Comparison of ENCODE assay signal across 8 mouse cellular contexts in genomic region chr7:45523678-45524170, GRCm38 (mm10). TPM values are rescaled to one million over a fixed set of nuclear protein-coding genes. Genes with fewer than 3 reads are reported as not detected.
A peak's percentile ranks its signal among the peaks of the same experiment; 100 is the strongest.
DNase-seq lines count a peak whose midpoint lies in the region; ATAC-seq and TF ChIP-seq lines count a peak whose summit lies in the region.
"Had no signal": no experiment of that assay in that cellular context is flagged by ENCODE, and none has a peak within 500 bp of the region (broad histone marks: within the 10 kb centered on the region; RNA-seq: fewer than 3 reads in every experiment).

No protein-coding gene starts in this region.

- H3K9me3 ChIP-seq in G1E (replicated peaks) = no peaks in the 10 kb centered on the region
- H3K9me3 ChIP-seq in heart, embryonic 16.5 days (replicated peaks; ENCODE audit: control insufficient read depth, low read length) = no peaks in the 10 kb centered on the region
- H3K9me3 ChIP-seq in liver, embryonic 13.5 days (replicated peaks) = no peaks in the 10 kb centered on the region

- ATAC-seq in G1E (ENCODE audit: extremely low read depth, insufficient number of reproducible peaks, low FRiP score, poor library complexity, severe bottlenecking) = no peak
- no peak for ATAC-seq in heart, embryonic 16.5 days (replicated peaks; ENCODE audit: extremely low read depth, insufficient read depth, low FRiP score)
- ATAC-seq in liver, embryonic 13.5 days (ENCODE audit: low read depth) = no peak

- H3K9ac ChIP-seq in heart, embryonic 16.5 days (ENCODE audit: low read length) = peak overlapping the region; percentile 23; the same call in 1 of the 2 replicates
- H3K9ac ChIP-seq in liver, embryonic 13.5 days = peak overlapping the region; percentile 100

- H3K4me2 ChIP-seq in heart, embryonic 16.5 days (ENCODE audit: low read depth, low read length) = peak overlapping the region; percentile 51
- H3K4me2 ChIP-seq in liver, embryonic 13.5 days = peak overlapping the region; percentile 80

- H3K4me1 ChIP-seq in kidney, adult 2 months (ENCODE audit: control insufficient read depth, insufficient read depth, low read length) = peaks cover 20% of the 10 kb centered on the region
- peaks cover 65% of the 10 kb centered on the region for H3K4me1 ChIP-seq in G1E (ENCODE audit: insufficient read depth, low read depth, low read length)
- H3K4me1 ChIP-seq in heart, embryonic 16.5 days (ENCODE audit: control insufficient read depth, insufficient read depth, low read length) = peaks cover 28% of the 10 kb centered on the region
- peaks cover 68% of the 10 kb centered on the region for H3K4me1 ChIP-seq in liver, embryonic 13.5 days (replicated peaks)

- 63% methylated on average over 13 of the region's 13 CpGs for WGBS in kidney, adult 2 months
- 80% methylated on average over 13 of the region's 13 CpGs for WGBS in heart, embryonic 16.5 days
- WGBS in liver, embryonic 13.5 days (ENCODE audit: insufficient replicate concordance) = 42% methylated on average over 13 of the region's 13 CpGs

- no peak for TF ChIP-seq POLR2A in kidney, adult 2 months (IDR thresholded peaks at IDR 0.05; ENCODE audit: low read depth, low read length)

- TF ChIP-seq CTCF in kidney, adult 2 months (conservative IDR thresholded peaks at IDR 0.05; ENCODE audit: insufficient read depth, insufficient read length, low read depth, low read length) = no peak
- no peak for TF ChIP-seq CTCF in G1E (IDR thresholded peaks at IDR 0.05; ENCODE audit: low read depth, low read length)

- H3K27ac ChIP-seq in kidney, adult 2 months (ENCODE audit: insufficient read depth, low read depth, low read length) = no peak overlapping the region; the same call in 1 of the 2 replicates
- no peak overlapping the region for H3K27ac ChIP-seq in heart, embryonic 16.5 days (ENCODE audit: low read length)
- H3K27ac ChIP-seq in liver, embryonic 13.5 days = peak overlapping the region; percentile 99

- H3K4me3 ChIP-seq in kidney, adult 2 months (ENCODE audit: insufficient read depth, low read depth, low read length) = 0 out of 2 replicates have a peak overlapping the region, but pooled peaks have one; percentile 2
- H3K4me3 ChIP-seq in G1E (ENCODE audit: low read depth, low read length) = peak overlapping the region; percentile 94
- H3K4me3 ChIP-seq in heart, embryonic 16.5 days (ENCODE audit: low read length) = peak overlapping the region; percentile 21
- peak overlapping the region; percentile 99 for H3K4me3 ChIP-seq in liver, embryonic 13.5 days (replicated peaks)

- no peak for DNase-seq in kidney, adult 2 months
- DNase-seq in kidney, postnatal 36 days = no peak
- DNase-seq in G1E (ENCODE audit: low spot score) = no peak
- no peak for DNase-seq in liver, embryonic 13.5 days
- no peak for DNase-seq in Muller cell, postnatal 12 days (ENCODE audit: inconsistent ontology term)
- DNase-seq in cerebellum, adult 8-10 months = no peak
- DNase-seq: gastrocnemius, postnatal 10 days had no signal

- H3K27me3 ChIP-seq in kidney, adult 2 months (replicated peaks; ENCODE audit: control insufficient read depth, insufficient read depth, low read length) = no peaks in the 10 kb centered on the region
- H3K27me3 ChIP-seq in G1E (ENCODE audit: insufficient read depth, low read length) = no peaks in the 10 kb centered on the region
- no peaks in the 10 kb centered on the region for H3K27me3 ChIP-seq in heart, embryonic 16.5 days (ENCODE audit: control insufficient read depth, insufficient read depth, low read length)
- H3K27me3 ChIP-seq in liver, embryonic 13.5 days = no peaks in the 10 kb centered on the region

- peaks cover 2% of the 10 kb centered on the region; the same call in 1 of the 2 replicates for H3K36me3 ChIP-seq in kidney, adult 2 months (ENCODE audit: control insufficient read depth, insufficient read depth, low read length)
- H3K36me3 ChIP-seq in G1E (replicated peaks) = peaks cover 31% of the 10 kb centered on the region
- no peaks in the 10 kb centered on the region for H3K36me3 ChIP-seq in heart, embryonic 16.5 days (ENCODE audit: control insufficient read depth, insufficient read depth)
- H3K36me3 ChIP-seq in liver, embryonic 13.5 days = peaks cover 40% of the 10 kb centered on the region

RNA-seq across cellular contexts. Expression of gene Ppp1r15a, which starts 2.3 kb away (rescaled TPM):
- 26.6 and 28.2 TPM in 2 replicates for polyA plus RNA-seq in kidney, adult 2 months (2012; rRNA removed)
- 57.6 and 75.0 TPM in 2 replicates for total RNA-seq in G1E (2014; fragmentation: Nextera tagmentation)
- 67.9 and 80.2 TPM in 2 replicates for total RNA-seq in G1E (2017)
- 56.8 and 62.3 TPM in 2 replicates for polyA plus RNA-seq in G1E (2012)
- polyA plus RNA-seq in heart, embryonic 16.5 days (2015; fragmentation: Nextera tagmentation; extraction: Ambion mirVana) = 25.0 and 27.1 TPM in 2 replicates
- polyA plus RNA-seq in liver, embryonic 13.5 days (2015; fragmentation: Nextera tagmentation; extraction: Ambion mirVana) = 180 and 197 TPM in 2 replicates

RNA-seq across cellular contexts. Expression of gene Plekha4, which starts 2.4 kb away (rescaled TPM):
- polyA plus RNA-seq in kidney, adult 2 months (2012; rRNA removed) = 4.6 and 5.9 TPM in 2 replicates
- total RNA-seq in G1E (2014; fragmentation: Nextera tagmentation) (1.5 and 1.7 TPM in 2 replicates), G1E (2017) (0.70 and 2.8 TPM in 2 replicates)
- 1.2 and 1.3 TPM in 2 replicates for polyA plus RNA-seq in G1E (2012)
- 1.3 and 1.8 TPM in 2 replicates for polyA plus RNA-seq in heart, embryonic 16.5 days (2015; fragmentation: Nextera tagmentation; extraction: Ambion mirVana)
- 0.43 and 0.52 TPM in 2 replicates for polyA plus RNA-seq in liver, embryonic 13.5 days (2015; fragmentation: Nextera tagmentation; extraction: Ambion mirVana)

RNA-seq across cellular contexts. Expression of gene Nucb1, which starts 13.5 kb away (rescaled TPM):
- 397 and 405 TPM in 2 replicates for polyA plus RNA-seq in kidney, adult 2 months (2012; rRNA removed)
- total RNA-seq in G1E (2014; fragmentation: Nextera tagmentation) (91.8 and 127 TPM in 2 replicates), G1E (2017) (378 and 409 TPM in 2 replicates)
- 403 and 408 TPM in 2 replicates for polyA plus RNA-seq in G1E (2012)
- polyA plus RNA-seq in heart, embryonic 16.5 days (2015; fragmentation: Nextera tagmentation; extraction: Ambion mirVana) = 156 and 160 TPM in 2 replicates
- polyA plus RNA-seq in liver, embryonic 13.5 days (2015; fragmentation: Nextera tagmentation; extraction: Ambion mirVana) = 110 and 127 TPM in 2 replicates

RNA-seq across cellular contexts. Expression of gene Hsd17b14, which starts 31.0 kb away (rescaled TPM):
- polyA plus RNA-seq in kidney, adult 2 months (2012; rRNA removed) = 43.9 and 48.3 TPM in 2 replicates
- 34.9 and 44.8 TPM in 2 replicates for total RNA-seq in G1E (2014; fragmentation: Nextera tagmentation)
- 8.2 and 14.5 TPM in 2 replicates for total RNA-seq in G1E (2017)
- 5.1 and 6.0 TPM in 2 replicates for polyA plus RNA-seq in G1E (2012)
- 0.66 and 0.87 TPM in 2 replicates for polyA plus RNA-seq in heart, embryonic 16.5 days (2015; fragmentation: Nextera tagmentation; extraction: Ambion mirVana)
- 1.3 and 1.9 TPM in 2 replicates for polyA plus RNA-seq in liver, embryonic 13.5 days (2015; fragmentation: Nextera tagmentation; extraction: Ambion mirVana)

RNA-seq across cellular contexts. Expression of gene Dhdh, which starts 35.1 kb away (rescaled TPM):
- polyA plus RNA-seq in kidney, adult 2 months (2012; rRNA removed) = 6.0 and 6.1 TPM in 2 replicates
- total RNA-seq in G1E (2014; fragmentation: Nextera tagmentation) (17.7 and 18.0 TPM in 2 replicates), G1E (2017) (4.8 and 6.8 TPM in 2 replicates)
- polyA plus RNA-seq in G1E (2012) = 1.3 and 1.6 TPM in 2 replicates
- 3.4 TPM in 2 replicates for polyA plus RNA-seq in heart, embryonic 16.5 days (2015; fragmentation: Nextera tagmentation; extraction: Ambion mirVana)
- polyA plus RNA-seq in liver, embryonic 13.5 days (2015; fragmentation: Nextera tagmentation; extraction: Ambion mirVana) = 2.0 and 2.2 TPM in 2 replicates

Comparison
In these comparisons a context has a peak if more than half of its experiments do, and no peak if none do; other contexts are left out.
1. H3K4me3 ChIP-seq: peak in every context shown above with its lines; median percentile 99 in liver, embryonic 13.5 days; 94 in G1E; 21 in heart, embryonic 16.5 days; 2 in kidney, adult 2 months.